Mouse (Mus musculus) heart, adult 18-20 months (tissue): Measurements from ENCODE around the gene Golt1a. TPM values are rescaled to one million over a fixed set of nuclear protein-coding genes. Genes with fewer than 3 reads are reported as not detected.

Experiments
- DNase-seq, 2 experiments: peaks; one replicate each; pipeline ENCODE4 v3.0.0; 2021 to 2022; ENCODE audit warnings: mixed read lengths in 1 of 2
- long read RNA-seq, 2 experiments: library from polyadenylated mRNA; stranded (forward); transcript quantifications; one replicate each; pipeline ENCODE4 v2.0.0; 2021
- total RNA-seq, 2 experiments: library from RNA; stranded (reverse); gene quantifications; 2 replicates each; pipeline ENCODE4 v1.2.3; 2021

The Golt1a gene
- total RNA-seq, result not detected
- long read RNA-seq, experiment 1, result 0 reads
- long read RNA-seq, experiment 2, result 0 reads

DNA sequence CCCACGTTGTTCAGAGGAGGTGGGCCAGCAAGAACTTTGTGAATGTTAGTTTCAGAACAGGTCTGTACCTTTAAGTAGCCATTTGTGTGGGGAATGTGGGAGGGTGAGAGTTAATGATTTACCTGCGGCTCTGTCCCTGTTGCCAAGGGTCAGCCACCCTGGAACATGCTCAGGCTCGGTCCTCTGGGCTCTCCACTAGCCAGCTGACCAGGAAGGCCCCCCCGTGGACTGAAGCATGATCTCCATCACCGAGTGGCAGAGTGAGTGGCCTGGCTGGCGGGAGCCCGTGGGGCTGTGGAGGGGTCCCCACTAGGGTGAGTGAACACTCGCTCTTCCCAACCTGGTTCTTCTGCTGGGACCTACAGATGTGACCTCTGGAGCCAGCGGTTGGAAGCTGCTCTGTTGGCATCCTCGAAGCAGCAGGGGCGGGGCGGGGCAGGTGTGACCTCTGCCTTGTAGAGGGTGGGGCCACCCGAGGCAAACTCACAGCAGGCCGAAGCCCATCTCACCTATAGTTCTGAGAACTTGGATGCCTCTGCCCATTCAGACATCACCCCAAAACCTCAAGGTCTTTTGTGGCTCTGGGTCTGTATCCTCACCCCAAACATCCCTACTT is at the start of gene Golt1a:
TSS of gene Golt1a (plus strand) at position 149 of the 616 bp plus-strand sequence.
- DNase-seq, result no peak

DNA sequence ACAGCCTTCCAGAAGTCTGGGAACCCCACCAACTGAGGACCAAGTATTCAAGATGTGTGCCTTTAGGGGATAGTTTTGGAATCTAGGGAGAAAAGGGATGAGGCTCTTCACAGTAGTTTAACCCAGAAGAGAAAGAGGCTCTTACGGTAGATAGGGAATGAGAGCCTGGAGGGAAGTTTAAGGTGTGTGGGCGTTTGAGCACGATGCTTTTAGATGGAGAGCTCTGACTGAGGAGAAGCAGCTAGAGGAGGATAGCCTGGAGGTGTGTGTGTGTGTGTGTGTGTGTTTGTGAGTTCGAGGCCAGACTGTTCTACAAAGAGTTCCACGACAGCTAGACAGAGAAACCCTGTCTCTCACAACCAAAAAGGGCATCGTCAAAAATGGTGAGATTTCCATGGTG is 47.0 kb upstream of the Golt1a start:
- DNase-seq, result no peak

GRCm38 (mm10) chr1:133263134-133263533 is 46.5 kb upstream of the Golt1a start:
- DNase-seq, result peak in 1 of 2 experiments; percentile 40

DNA sequence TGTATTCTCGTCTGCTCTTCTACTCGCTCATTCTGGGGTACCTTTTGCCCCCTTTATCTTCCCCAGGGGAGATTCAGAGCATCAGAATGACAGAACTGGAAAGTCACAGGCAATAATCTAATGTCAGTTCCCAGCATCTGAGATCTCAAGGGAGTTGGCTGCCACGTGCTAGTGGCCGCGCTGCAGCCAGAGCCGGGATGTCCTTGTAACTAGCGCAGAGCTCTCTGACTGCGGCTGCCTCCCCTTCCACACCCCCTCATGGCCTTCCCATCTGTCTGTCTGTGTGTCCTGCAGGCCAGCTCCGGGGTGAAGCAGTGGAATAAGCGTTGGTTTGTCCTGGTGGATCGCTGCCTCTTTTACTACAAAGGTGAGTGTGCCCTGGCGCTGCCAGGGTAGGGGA is 45.2 kb upstream of the Golt1a start:
- DNase-seq, result peak; percentile 48 to 65

DNA sequence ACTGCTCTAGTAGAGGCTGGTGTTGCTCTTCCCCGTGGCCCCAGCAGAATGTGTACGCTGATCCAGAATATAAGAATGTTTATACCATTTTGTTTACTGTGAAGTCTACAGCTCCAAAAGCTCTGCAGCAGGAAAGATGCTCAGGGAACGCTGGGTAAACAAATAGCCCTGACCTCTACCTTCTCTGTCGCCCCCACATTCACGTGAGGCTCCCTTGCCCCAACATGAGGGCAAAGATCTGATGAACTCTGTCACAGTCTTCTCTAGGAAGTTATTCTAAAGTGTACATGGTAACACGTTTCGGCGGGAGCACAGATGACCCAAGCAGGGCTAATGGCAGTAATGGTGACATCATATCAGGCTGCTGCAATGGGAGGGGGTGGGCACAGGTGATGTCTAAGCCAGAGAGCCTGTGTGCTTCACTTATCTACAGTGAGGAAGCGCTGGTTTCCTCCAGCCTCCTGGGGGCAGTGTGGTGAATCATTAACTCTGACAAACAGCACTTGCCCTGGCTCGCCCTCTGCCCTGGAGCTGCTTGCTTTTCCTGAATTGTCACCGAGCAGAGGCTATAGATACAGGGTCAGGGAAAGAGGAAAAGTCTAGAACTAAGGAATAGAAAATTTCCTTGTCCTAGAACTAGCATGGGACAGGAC is 44.4 kb upstream of the Golt1a start:
- no peak for DNase-seq

DNA sequence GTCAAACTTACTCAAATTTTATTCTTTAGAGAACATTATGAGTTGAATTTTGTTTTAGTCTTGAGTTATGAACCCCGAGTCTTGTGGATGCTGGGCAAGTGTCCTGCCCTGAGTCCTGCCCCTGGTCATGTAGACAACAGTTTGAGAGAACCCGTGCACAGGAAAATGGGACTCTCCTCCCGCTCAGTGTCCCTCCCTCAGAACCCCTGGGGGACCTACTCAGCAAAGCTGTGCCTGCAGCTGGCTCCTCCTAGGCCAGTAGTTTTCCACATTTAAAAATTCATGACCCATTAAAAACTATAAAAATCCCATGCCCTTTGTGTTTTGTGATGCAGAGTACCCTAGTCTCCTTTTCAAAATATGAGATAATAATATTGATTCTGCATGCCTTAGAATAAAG is 42.5 kb upstream of the Golt1a start:
- peak; percentile 49 to 69 for DNase-seq

- peak; percentile 28 to 41 for DNase-seq
Measured at GRCm38 (mm10) chr1:133267813-133268492, 41.6 kb upstream of the Golt1a start.

GRCm38 (mm10) chr1:133268503-133268902 is 41.1 kb upstream of the Golt1a start:
- no peak for DNase-seq

DNA sequence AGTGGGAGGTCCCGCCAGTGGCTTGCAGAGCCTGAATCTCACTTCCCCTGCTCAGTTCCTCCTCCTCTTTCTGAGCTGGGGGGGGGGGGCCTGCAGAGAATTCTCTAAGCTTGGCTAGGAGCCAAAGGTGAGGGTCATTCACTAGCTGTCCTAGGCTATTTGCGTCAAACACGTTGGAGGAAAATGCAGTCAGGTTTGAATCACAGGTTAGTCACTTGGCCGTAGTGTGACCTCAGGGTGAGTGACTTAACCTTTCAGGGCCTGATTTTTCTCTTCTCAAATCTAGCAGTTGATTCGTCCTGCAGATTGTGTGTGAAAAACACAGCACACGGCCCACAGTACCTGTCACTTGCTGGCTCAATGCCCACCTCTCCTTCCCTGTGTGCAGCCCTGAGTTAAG is 39.3 kb upstream of the Golt1a start:
- no peak for DNase-seq

DNA sequence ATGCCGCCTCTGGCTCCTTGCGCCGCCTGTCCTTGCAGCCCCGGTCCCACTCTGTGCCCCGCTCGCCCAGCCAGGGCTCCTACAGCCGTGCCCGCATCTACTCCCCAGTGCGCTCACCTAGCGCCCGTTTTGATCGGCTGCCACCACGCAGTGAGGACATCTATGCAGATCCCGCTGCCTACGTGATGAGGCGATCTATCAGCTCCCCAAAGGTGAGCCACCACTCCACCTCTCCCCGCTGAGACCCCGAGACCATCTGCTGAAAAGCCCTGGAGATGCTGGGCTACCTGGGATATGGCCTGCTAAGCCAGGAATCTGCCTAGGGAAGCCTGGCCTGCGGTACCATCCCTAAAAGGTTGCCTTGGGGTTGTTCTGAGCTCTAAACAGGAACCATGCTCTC is 35.4 kb upstream of the Golt1a start:
- no peak for DNase-seq

DNA sequence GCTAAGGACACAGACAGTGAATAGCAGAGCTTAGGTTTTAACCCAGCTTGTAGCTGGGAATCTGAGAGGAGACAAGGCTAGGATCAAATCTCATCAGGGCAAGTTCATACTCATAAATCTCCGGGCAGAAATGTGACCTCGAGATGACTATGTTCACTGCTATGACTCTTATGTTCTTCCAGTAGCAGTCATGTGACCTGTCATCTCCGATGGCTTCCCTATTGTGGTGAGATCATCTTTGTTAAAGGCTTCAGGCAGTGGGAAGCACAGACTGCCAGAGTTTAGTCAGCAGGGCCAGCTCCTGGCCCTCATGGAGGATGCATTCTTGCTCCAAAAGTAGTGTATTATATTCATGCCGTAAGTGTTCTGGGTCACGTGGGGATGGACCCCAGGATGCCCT is 32.6 kb upstream of the Golt1a start:
- peak in 1 of 2 experiments; percentile 27 for DNase-seq

DNA sequence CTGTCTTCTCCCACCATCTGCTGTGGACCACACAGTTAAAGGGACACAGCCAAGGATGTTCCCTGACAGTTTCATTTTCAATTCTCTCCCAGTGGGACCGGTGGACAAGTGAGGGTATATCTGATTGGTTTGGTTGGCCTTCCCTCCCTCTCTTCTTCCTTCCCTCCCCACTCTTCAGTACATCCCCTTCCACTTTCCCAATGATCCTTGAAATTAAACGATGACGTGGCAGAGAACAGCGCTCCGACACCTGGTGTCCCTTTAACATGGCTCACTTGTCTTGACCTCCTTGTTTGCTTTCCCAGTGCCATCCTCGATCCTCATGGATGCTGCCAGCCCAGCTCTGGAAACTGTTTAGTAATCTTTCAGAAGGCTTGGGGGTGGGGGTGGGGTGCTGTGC is 31.1 kb upstream of the Golt1a start:
- no peak for DNase-seq

DNA sequence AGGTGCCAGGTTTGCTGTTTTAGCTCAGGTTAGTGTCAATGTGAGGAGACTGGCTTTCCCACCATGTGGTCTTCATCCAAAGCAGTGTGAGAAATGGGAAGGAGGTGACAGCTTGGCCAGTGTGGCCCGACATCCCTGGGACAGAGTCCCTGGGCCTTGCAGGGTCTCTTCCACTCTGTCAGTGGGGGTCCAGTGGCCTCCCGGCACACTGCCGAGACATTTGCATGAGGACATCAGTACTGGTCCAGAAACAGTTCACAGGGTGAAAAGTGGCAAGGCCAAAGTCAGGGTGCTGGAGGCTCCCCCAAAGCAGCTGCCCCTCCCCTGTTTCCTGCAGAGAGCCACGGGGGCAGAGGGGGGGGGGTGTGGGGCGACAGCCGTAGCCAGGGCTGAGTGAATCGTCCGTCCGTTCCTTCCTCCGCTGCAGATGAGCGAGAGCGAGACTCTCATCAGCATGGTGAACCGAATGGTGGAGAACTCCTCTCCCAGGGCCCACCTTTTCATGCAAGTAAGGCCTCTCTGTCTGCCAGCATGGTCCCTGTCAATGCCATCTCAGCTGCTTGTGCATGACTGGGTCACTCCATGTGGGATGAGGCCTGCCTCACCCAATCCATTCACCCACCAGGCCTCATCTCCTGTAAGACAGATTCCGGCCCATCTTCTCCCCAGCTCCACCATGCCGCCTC is 30.5 kb upstream of the Golt1a start:
- DNase-seq, result no peak

DNA sequence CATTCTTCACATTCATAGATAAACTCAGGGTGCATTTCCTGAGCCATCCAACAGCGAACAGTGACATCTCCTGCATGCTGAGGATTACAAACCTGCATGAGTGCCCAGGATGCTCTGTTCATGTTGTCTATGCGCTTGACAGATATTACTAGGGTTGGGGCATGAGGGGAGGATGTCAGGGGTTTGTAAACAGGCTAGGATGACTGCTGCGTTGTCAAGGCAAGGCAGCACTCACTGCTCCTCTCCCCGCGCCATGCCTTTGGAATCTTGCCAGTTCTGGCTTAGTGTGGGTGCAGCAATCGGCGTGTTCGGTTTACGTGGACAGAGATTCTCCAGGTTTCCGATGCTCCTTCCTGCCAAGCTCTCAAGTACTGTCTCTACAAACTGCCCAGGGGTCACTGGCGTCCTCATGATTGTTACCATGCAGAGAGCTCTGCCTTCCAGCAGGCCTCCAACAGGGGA is 29.9 kb upstream of the Golt1a start:
- DNase-seq, result no peak

GRCm38 (mm10) chr1:133280537-133280936 is 29.1 kb upstream of the Golt1a start:
- no peak for DNase-seq

DNA sequence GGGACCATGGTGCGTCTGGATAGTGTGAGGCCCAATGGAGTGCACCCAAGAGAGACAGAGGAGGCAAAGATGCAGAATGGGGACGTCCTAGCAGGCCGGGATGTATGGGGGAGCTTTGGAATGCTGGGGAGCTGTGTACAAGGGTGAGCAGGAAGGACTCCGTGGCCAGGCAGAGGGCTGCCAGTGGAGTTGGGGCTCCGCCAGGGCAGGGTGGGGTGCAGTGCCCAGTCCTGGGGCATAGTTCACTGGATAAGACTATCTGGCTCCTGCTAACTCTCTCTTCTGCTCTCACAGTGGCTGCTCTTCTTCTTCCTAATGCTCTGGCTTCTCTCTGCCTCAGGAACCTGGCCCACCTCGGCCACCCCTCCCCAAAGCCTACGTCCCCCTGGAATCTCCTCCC is 23.7 kb upstream of the Golt1a start:
- DNase-seq, result no peak

- no peak for DNase-seq
Measured at GRCm38 (mm10) chr1:133287051-133287450, 22.5 kb upstream of the Golt1a start.

DNA sequence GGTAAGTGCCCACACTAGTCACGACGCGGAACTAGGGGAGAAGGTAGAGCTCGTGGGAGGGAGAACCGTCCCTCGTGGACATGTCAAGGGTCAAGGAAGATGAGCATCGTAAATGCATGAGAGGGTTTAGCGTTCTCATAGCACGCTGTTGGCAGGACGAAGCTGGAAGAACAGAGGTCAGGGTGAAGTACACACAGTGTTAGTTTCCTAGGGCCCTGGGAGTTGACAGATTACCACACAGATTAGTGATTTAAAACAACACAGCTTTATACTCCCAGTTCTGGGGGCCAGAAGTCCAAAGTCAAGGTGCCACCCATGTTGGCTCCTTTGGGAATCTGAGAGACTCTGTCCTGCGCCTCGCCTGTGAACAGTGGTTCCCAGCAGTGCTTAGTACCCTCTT is 21.7 kb upstream of the Golt1a start:
- no peak for DNase-seq

GRCm38 (mm10) chr1:133291888-133292287 is 17.7 kb upstream of the Golt1a start:
- no peak for DNase-seq

GRCm38 (mm10) chr1:133292608-133293007 is 17.0 kb upstream of the Golt1a start:
- no peak for DNase-seq

GRCm38 (mm10) chr1:133296376-133296775 is 13.2 kb upstream of the Golt1a start:
- DNase-seq, result peak; percentile 78 to 86

GRCm38 (mm10) chr1:133298816-133299215 is 10.8 kb upstream of the Golt1a start:
- DNase-seq, result no peak

GRCm38 (mm10) chr1:133302540-133302939 is 7.1 kb upstream of the Golt1a start:
- peak; percentile 72 to 74 for DNase-seq
